Mouse (Mus musculus) CD8-positive naive resting alpha-beta T cell, adult 2 months (primary cell): Measurements from ENCODE around the gene Aunip.

ENCODE experiments used
- DNase-seq, 2 experiments: peaks; one replicate each; pipeline ENCODE4 v3.0.0; 2022; ENCODE audit warnings: low read depth in 2 of 2, low spot score in 2 of 2

The Aunip gene

GRCm38 (mm10) chr4:134510845-134511411, at the start of gene Aunip:
TSS of gene Aunip (plus strand) at chr4:134510999.
- peak; percentile 38 to 51 for DNase-seq

- DNase-seq = no peak
These were observed 49.5 kb upstream of the Aunip start for GRCm38 (mm10) chr4:134461252-134461651.

- DNase-seq = no peak
These were observed 45.0 kb upstream of the Aunip start for GRCm38 (mm10) chr4:134465789-134466188.

GRCm38 (mm10) chr4:134466381-134467262, 44.2 kb upstream of the Aunip start:
- DNase-seq = no peak

- no peak for DNase-seq
These were observed 43.2 kb upstream of the Aunip start for GRCm38 (mm10) chr4:134467435-134468214.

GRCm38 (mm10) chr4:134468215-134468575, 42.6 kb upstream of the Aunip start, which contains the start of gene Stmn1:
TSS of gene Stmn1 (plus strand) at chr4:134468320.
- peak; percentile 73 to 80 for DNase-seq

GRCm38 (mm10) chr4:134468578-134469266, 42.1 kb upstream of the Aunip start:
- DNase-seq = peak; percentile 81 to 91

- DNase-seq = no peak
These were observed 41.4 kb upstream of the Aunip start for GRCm38 (mm10) chr4:134469341-134469796.

- no peak for DNase-seq
These were observed 40.8 kb upstream of the Aunip start for GRCm38 (mm10) chr4:134469985-134470384.

GRCm38 (mm10) chr4:134471469-134471868, 39.3 kb upstream of the Aunip start:
- no peak for DNase-seq

GRCm38 (mm10) chr4:134473764-134474163, 37.0 kb upstream of the Aunip start:
- no peak for DNase-seq

- DNase-seq = no peak
These were observed 36.6 kb upstream of the Aunip start for GRCm38 (mm10) chr4:134474240-134474639.

GRCm38 (mm10) chr4:134476899-134477298, 33.9 kb upstream of the Aunip start:
- DNase-seq = no peak

- DNase-seq = peak; percentile 97
These were observed 32.8 kb upstream of the Aunip start for GRCm38 (mm10) chr4:134478031-134478430.

- no peak for DNase-seq
These were observed 31.0 kb upstream of the Aunip start for GRCm38 (mm10) chr4:134479839-134480238.

- peak; percentile 65 to 76 for DNase-seq
These were observed 29.9 kb upstream of the Aunip start for GRCm38 (mm10) chr4:134480864-134481263.

GRCm38 (mm10) chr4:134481270-134481669, 29.5 kb upstream of the Aunip start:
- no peak for DNase-seq

- no peak for DNase-seq
These were observed 28.4 kb upstream of the Aunip start for GRCm38 (mm10) chr4:134482442-134482841.

GRCm38 (mm10) chr4:134483078-134483688, 27.6 kb upstream of the Aunip start:
- DNase-seq = no peak

GRCm38 (mm10) chr4:134483696-134484095, 27.1 kb upstream of the Aunip start:
- no peak for DNase-seq

- DNase-seq = no peak
These were observed 26.6 kb upstream of the Aunip start for GRCm38 (mm10) chr4:134484231-134484630.
